Mouse (Mus musculus) heart, postnatal 0 days (tissue): ENCODE measurements around the gene Mob3b.

Experiments
- CTCF ChIP-seq: IDR thresholded peaks from 2 replicates; pipeline ENCODE4 v1.5.1; 2016; ENCODE audit warnings: antibody characterized with exemption, control low read depth, low read depth
- EP300 ChIP-seq: IDR thresholded peaks from 2 replicates; pipeline ENCODE4 v1.6.1; 2016; ENCODE audit warnings: antibody characterized with exemption, low read depth

GRCm38 (mm10) chr4:35123087-35123486, 34.2 kb downstream of the Mob3b start:
- TF ChIP-seq CTCF (no peak), EP300 (no peak)
